13 mouse cellular contexts compared by ENCODE assay signal in genomic region chr2:18673766-18674165, GRCm38 (mm10). TPM values are rescaled to one million over a fixed set of nuclear protein-coding genes. Genes with fewer than 3 reads are reported as not detected.
DNase-seq lines count a peak whose midpoint lies in the region; ATAC-seq and TF ChIP-seq lines count a peak whose summit lies in the region.
"Had no signal": no experiment of that assay in that cellular context is flagged by ENCODE, and none has a peak within 500 bp of the region (broad histone marks: within the 10 kb centered on the region; RNA-seq: fewer than 3 reads in every experiment).

No protein-coding gene starts in this region.

- H3K27ac ChIP-seq in gastrocnemius, adult 2 months, result no peak overlapping the region; the same call in 1 of the 2 replicates
- H3K27ac ChIP-seq in liver, embryonic 13.5 days, result no peak overlapping the region
- H3K27ac ChIP-seq in embryonic facial prominence, embryonic 14.5 days (replicated peaks; ENCODE audit: low read depth, low read length), result no peak overlapping the region

- WGBS in liver, embryonic 13.5 days (ENCODE audit: insufficient replicate concordance), result 65% methylated on average over 4 of the region's 4 CpGs
- 52% methylated on average over 4 of the region's 4 CpGs for WGBS in embryonic facial prominence, embryonic 14.5 days

- H3K4me1 ChIP-seq in liver, embryonic 13.5 days (replicated peaks), result peaks cover 41% of the 10 kb centered on the region
- H3K4me1 ChIP-seq in embryonic facial prominence, embryonic 14.5 days (ENCODE audit: control insufficient read depth, insufficient read depth, low read length), result peaks cover 10% of the 10 kb centered on the region; the same call in 1 of the 2 replicates

- H3K36me3 ChIP-seq in liver, embryonic 13.5 days, result no peaks in the 10 kb centered on the region
- H3K36me3 ChIP-seq in embryonic facial prominence, embryonic 14.5 days (ENCODE audit: control insufficient read depth, insufficient read depth, low read length), result no peaks in the 10 kb centered on the region

- ATAC-seq in liver, embryonic 13.5 days (ENCODE audit: low read depth), result no peak
- ATAC-seq in embryonic facial prominence, embryonic 14.5 days (ENCODE audit: low read depth), result no peak
- no peak for ATAC-seq in activated CD4-positive, CD25-positive, alpha-beta regulatory T cell, adult 4 months
- ATAC-seq: CD4-positive, CD25-positive, alpha-beta regulatory T cell, adult 4 months; midbrain, embryonic 16.5 days had no signal

- H3K4me3 ChIP-seq in gastrocnemius, adult 2 months, result 0 out of 2 replicates have a peak overlapping the region, but pooled peaks have one; percentile 13
- H3K4me3 ChIP-seq in liver, embryonic 13.5 days (replicated peaks), result 0 out of 2 replicates have a peak overlapping the region, but pooled peaks have one; percentile 11
- H3K4me3 ChIP-seq in embryonic facial prominence, embryonic 14.5 days (ENCODE audit: low read depth, low read length), result 0 out of 2 replicates have a peak overlapping the region, but pooled peaks have one; percentile 85

- H3K27me3 ChIP-seq in liver, embryonic 13.5 days, result peaks cover 46% of the 10 kb centered on the region
- peaks cover 5% of the 10 kb centered on the region; the same call in 1 of the 2 replicates for H3K27me3 ChIP-seq in embryonic facial prominence, embryonic 14.5 days (replicated peaks; ENCODE audit: control insufficient read depth, insufficient read depth, low read length)

- TF ChIP-seq CTCF in gastrocnemius, adult 2 months (IDR thresholded peaks at IDR 0.05), result no peak

- intact Hi-C loops in gastrocnemius, adult 2 months (cut with DNase I), result loop anchor here (5.0 to 10.0 kb wide), 3 partner anchors 86 to 619 kb away; partner anchors contain the start of gene Mllt10
- intact Hi-C loops in gastrocnemius, postnatal 14 days (cut with DNase I; ENCODE audit: low total_unique reads), result loop anchor here (10.0 kb wide), 1 partner anchor 91 kb away; no protein-coding TSS in a partner anchor

- no peaks in the 10 kb centered on the region for H3K9me3 ChIP-seq in liver, embryonic 13.5 days (replicated peaks)
- no peaks in the 10 kb centered on the region for H3K9me3 ChIP-seq in embryonic facial prominence, embryonic 14.5 days (ENCODE audit: control insufficient read depth, low read length)

- no peak for DNase-seq in gastrocnemius, adult 2 months
- no peak for DNase-seq in gastrocnemius, postnatal 14 days
- DNase-seq in liver, embryonic 13.5 days, result no peak
- DNase-seq in liver, result no peak
- DNase-seq in A20 (ENCODE audit: low read depth, low spot score), result peak; percentile 42
- no peak for DNase-seq in embryonic facial prominence, embryonic 14.5 days (ENCODE audit: low spot score)
- DNase-seq in thymus, adult 18-20 months, result no peak
- DNase-seq: right cerebral cortex, adult 18-20 months had no signal

- peak overlapping the region; percentile 3 for H3K4me2 ChIP-seq in liver, embryonic 13.5 days
- H3K4me2 ChIP-seq in embryonic facial prominence, embryonic 14.5 days (ENCODE audit: low read depth, low read length), result peak overlapping the region; percentile 82

- no peak overlapping the region for H3K9ac ChIP-seq in liver, embryonic 13.5 days
- H3K9ac ChIP-seq in embryonic facial prominence, embryonic 14.5 days (ENCODE audit: low read depth, low read length), result no peak overlapping the region

RNA-seq across cellular contexts. Expression of gene Commd3, which starts 1.6 kb away (rescaled TPM):
- 100 to 1,000 TPM in 1 of 2 experiments, 10 to 100 TPM in 1; 83.3 to 100 TPM for total RNA-seq in gastrocnemius, adult 2 months (2021)
- 100 to 1,000 TPM in 1 of 2 experiments, 10 to 100 TPM in 1; 96.1 to 104 TPM for total RNA-seq in gastrocnemius, postnatal 14 days (2021)
- 103 and 115 TPM in 2 replicates for polyA plus RNA-seq in liver, embryonic 13.5 days (2015; fragmentation: Nextera tagmentation; extraction: Ambion mirVana)
- 195 and 218 TPM in 2 replicates for polyA plus RNA-seq in embryonic facial prominence, embryonic 14.5 days (2014; fragmentation: Nextera tagmentation; extraction: Ambion mirVana)
- polyA plus RNA-seq in activated CD4-positive, CD25-positive, alpha-beta regulatory T cell, adult 4 months (2017; shearing (Covaris generic)), result 100 to 1,000 TPM; 210 to 227 TPM

RNA-seq across cellular contexts. Expression of gene Bmi1, which starts 3.1 kb away (rescaled TPM):
- total RNA-seq in gastrocnemius, adult 2 months (2021), result 10 to 100 TPM; 48.2 to 53.5 TPM
- total RNA-seq in gastrocnemius, postnatal 14 days (2021), result 10 to 100 TPM; 25.9 to 28.9 TPM
- 4.6 and 7.6 TPM in 2 replicates for polyA plus RNA-seq in liver, embryonic 13.5 days (2015; fragmentation: Nextera tagmentation; extraction: Ambion mirVana)
- 25.9 and 28.0 TPM in 2 replicates for polyA plus RNA-seq in embryonic facial prominence, embryonic 14.5 days (2014; fragmentation: Nextera tagmentation; extraction: Ambion mirVana)
- polyA plus RNA-seq in activated CD4-positive, CD25-positive, alpha-beta regulatory T cell, adult 4 months (2017; shearing (Covaris generic)), result 10 to 100 TPM; 10.9 to 11.1 TPM

RNA-seq across cellular contexts. Expression of gene Spag6, which starts 20.1 kb away (rescaled TPM):
- total RNA-seq in gastrocnemius, adult 2 months (2021), result 1 to 10 TPM; 1.2 to 1.5 TPM
- total RNA-seq in gastrocnemius, postnatal 14 days (2021), result under 1 TPM in 1 of 2 experiments, not detected in 1; 0.62 TPM
- not detected in 2 replicates for polyA plus RNA-seq in liver, embryonic 13.5 days (2015; fragmentation: Nextera tagmentation; extraction: Ambion mirVana)
- polyA plus RNA-seq in embryonic facial prominence, embryonic 14.5 days (2014; fragmentation: Nextera tagmentation; extraction: Ambion mirVana), result 0.21 and 0.22 TPM in 2 replicates
- not detected for polyA plus RNA-seq in activated CD4-positive, CD25-positive, alpha-beta regulatory T cell, adult 4 months (2017; shearing (Covaris generic))
- total RNA-seq: common myeloid progenitor, adult 5-6 weeks had no signal
- polyA plus RNA-seq: CD4-positive, CD25-positive, alpha-beta regulatory T cell, adult 4 months; liver, embryonic 11.5 days had no signal

Comparison
In these comparisons a context has a peak if more than half of its experiments do, and no peak if none do; other contexts are left out.
1. H3K4me3 ChIP-seq: peak in every context shown above with its lines; median percentile 85 in embryonic facial prominence, embryonic 14.5 days; 13 in gastrocnemius, adult 2 months; 11 in liver, embryonic 13.5 days.